Mouse (Mus musculus): ENCODE data around the gene Snapc4. TPM values are rescaled to one million over a fixed set of nuclear protein-coding genes. Genes with fewer than 3 reads are reported as not detected.

Gene Snapc4
- 69.7 and 95.4 TPM in 2 replicates for polyA plus RNA-seq (2012; rRNA removed)

DNA sequence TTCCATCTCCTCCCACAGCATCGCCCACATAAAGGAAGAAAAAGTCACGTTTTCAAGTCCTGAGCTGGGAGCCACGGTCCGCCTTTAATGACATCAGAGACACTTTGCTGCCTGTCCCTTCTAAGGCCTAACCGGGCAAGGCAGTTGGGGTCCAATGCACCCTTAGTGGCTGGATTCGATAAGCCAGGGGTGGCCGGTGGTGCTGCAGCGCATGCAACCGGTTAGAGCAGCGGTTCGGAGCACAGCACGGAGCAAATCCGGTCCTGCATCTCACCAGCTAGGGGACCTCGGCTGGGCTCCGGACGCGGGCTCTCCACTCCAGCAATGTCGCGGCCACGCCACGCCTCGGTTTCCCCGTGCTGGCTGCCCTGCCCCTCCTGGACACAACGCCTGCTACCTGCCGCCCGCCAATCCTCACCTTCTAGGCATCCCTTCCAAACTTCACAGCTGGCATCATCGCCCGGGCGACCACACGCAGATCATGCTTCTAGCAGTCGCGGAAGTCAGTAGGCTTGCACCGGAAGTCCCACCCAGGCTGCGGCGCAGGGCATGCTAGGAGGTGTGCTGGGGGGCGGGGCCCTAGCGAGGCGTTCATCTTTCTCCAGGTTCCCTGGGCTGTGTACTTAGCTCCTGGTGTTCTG, at the start of gene Snapc4:
Gene Snapc4, minus strand, starts transcription at position 523 of the 641 bp plus-strand sequence.
- DNase-seq (ENCODE audit: low read depth) = no peak

DNA sequence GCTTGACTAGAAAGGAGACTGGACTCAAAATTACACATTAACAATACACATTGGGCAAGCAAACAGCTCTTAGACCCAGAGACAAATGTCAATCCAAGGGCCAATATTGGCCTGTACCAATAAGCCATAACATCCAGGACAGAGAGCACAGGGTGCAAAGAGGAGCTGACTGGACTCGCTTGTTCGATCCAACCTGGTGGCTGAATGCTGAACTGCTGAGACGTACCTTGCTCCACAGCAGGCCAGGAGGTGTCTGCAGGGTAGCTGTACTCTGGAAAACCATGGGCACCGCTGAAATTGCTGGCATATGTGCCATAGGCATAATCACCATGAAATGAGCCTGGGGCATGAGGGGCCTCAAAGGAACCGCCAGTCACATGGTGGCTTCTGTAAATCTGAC, 49.4 kb upstream of the Snapc4 start:
- no peak for DNase-seq (ENCODE audit: low read depth)

DNA sequence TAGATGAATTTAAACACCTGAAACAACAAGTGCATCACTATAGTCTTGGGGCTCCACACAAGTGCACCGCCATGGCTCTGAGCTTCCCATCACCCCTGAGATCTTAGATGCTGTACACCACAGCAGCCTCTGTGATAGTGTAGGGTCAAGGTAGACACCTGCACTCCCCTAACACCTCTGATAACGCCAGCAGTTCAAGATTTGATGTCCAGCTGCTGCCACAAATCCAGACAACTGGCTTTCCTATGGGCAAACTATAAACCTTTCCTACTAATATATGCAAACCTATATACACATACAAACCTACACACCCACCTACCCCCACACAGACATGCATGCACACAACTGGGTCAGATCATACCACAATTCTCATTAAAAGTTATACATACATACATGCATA, 44.1 kb upstream of the Snapc4 start:
- no peak for DNase-seq (ENCODE audit: low read depth)

DNA sequence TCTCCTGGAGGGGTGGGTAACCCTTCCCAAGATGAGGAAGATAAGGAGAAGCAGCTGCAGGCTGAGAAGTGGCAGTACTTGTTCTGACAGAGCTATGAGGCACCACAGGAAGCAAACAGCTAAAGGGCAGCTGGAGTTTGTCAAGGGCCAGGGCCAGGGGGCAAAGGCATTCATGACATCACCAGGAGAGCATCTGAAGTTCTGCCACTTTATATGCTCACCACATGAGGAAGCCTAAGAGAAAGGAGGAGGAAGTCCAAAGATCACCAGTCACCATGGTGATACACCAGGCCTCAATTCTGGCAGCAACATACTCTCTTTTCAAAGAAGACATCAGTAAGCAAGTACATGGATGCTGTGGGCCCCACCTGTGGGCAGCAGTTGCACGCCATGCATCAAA, 42.6 kb upstream of the Snapc4 start:
- DNase-seq (ENCODE audit: low read depth) = no peak

GRCm38 (mm10) chr2:26421969-26422368, 41.5 kb upstream of the Snapc4 start:
- DNase-seq (ENCODE audit: low read depth) = no peak

DNA sequence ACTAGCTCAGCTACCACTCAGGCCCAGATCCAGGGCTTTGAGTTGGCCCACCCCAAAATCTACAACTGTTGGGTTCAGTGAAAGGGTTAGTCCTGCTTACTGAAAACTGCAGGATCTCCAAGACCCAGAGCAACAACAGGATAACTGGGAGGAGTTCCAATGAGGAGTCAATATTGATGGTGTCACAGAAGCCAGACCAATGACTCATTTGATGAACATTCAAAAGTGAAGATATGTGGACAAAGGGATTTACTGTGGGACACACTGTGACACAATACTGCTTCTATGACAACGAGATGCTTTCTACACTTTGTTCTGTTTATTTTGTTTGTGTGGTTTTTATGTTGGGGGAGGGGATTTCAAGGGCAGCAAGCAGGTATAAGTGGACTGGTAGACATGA, 37.7 kb upstream of the Snapc4 start:
- DNase-seq (ENCODE audit: low read depth) = no peak

GRCm38 (mm10) chr2:26417066-26417465, 36.6 kb upstream of the Snapc4 start:
- DNase-seq (ENCODE audit: low read depth) = no peak

- DNase-seq (ENCODE audit: low read depth) = no peak
Measured at GRCm38 (mm10) chr2:26410931-26411411, 30.5 kb upstream of the Snapc4 start.

DNA sequence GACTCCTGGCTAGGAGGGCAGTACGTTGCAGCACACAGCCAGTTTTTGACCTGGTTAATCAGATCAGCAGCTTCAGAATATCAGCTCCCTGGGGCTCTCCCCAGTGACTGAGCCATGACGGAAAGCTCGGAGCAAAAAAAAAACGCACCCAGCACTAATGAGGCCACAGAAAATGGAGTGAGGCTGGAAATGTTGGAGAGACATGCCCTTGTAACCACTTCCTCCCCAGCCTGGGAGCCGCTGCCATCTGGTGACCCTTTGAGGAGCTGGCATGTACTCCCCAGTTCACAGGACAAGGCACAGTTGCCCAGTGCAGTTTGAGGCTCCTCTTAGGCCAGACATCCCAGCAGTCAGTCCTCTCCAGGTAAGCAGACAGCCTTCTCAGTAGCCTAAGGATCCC, 29.6 kb upstream of the Snapc4 start:
- DNase-seq (ENCODE audit: low read depth) = no peak

DNA sequence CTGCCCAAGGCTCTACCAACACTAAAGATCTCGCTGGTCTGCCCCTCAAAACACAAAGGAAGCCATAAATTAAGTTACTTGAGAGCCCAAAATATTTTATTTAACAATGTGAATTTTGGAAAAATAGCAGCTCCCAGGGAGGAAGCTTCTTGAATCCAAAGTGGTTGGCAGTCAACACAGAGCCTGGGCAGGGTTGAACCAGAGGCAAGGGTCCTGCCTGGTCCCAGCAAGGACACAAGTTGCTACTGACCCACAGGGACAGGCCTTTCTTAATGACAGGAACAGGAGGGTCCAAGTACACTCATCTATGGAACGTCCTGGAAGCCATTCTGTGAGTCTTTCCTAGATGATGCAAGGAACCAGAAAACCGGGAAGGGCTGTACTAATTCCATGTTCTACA, 28.9 kb upstream of the Snapc4 start:
- DNase-seq (ENCODE audit: low read depth) = no peak

- DNase-seq (ENCODE audit: low read depth) = no peak
Measured at GRCm38 (mm10) chr2:26408515-26409356, 28.3 kb upstream of the Snapc4 start, which contains the start of gene Inpp5e. Gene Inpp5e, minus strand, starts transcription at chr2:26409203.

DNA sequence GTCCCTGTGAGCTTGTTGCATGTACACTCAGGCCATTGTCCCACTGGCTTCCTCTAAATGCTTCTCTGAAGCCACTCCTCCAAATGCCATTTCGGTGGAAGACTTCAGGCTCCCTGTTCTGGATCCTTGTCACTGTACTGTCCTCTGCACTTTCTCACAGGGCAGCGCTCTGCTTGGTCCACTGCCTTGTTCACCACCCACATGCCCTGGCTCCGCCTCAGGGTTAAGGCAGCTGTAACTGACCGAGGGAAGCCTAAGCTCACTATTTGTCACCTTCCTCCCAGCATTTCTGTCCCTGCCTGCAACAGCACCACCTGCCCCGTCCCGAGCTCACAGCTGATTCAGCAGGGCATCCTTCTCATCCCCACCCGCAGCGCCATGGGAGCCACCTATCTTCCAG, 22.9 kb upstream of the Snapc4 start:
- no peak for DNase-seq (ENCODE audit: low read depth)

GRCm38 (mm10) chr2:26402265-26402664, 21.8 kb upstream of the Snapc4 start:
- no peak for DNase-seq (ENCODE audit: low read depth)

- DNase-seq (ENCODE audit: low read depth) = no peak
Measured at GRCm38 (mm10) chr2:26401023-26401422, 20.6 kb upstream of the Snapc4 start.

DNA sequence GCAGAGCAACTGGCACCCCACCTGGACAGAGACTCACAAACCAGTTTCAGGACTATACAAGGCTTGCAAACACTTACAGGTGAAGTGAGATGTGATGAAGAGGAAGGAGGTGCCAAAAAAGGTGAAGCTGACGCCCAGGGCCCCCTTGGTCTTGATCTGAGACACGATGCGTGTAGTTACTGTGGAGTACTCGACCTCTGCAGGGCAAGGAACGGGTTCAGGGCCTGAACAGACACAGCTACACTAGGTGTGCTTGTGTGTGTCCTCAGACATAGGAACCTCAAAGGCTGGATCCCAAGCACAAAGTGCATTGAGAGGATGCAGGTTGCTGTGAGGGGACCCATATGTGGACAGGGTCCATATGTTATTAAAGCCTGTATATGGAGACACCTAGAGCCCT, 19.8 kb upstream of the Snapc4 start:
- DNase-seq (ENCODE audit: low read depth) = no peak

DNA sequence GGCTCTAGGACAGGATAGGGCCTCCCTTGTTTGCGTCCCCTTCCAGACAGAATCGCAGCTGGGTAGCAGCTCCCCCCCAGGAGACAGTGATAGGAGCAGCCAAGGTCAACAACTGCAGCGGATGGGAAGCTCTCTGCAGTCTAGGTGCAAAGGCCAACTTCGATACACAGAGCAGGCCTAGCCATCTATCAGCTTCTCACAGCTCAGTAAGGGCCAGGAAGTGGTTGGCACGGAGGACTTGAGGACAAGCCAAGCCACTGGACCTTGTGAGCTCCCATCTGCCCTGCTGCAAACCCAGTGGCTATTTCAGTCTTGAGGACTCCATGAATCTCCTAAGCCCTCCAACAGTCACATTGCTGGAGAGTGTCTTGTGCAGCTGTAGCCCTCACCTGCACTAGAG, 19.2 kb upstream of the Snapc4 start:
- DNase-seq (ENCODE audit: low read depth) = no peak

GRCm38 (mm10) chr2:26398978-26399377, 18.5 kb upstream of the Snapc4 start:
- DNase-seq (ENCODE audit: low read depth) = no peak

GRCm38 (mm10) chr2:26391617-26392016, 11.2 kb upstream of the Snapc4 start:
- DNase-seq (ENCODE audit: low read depth) = no peak

DNA sequence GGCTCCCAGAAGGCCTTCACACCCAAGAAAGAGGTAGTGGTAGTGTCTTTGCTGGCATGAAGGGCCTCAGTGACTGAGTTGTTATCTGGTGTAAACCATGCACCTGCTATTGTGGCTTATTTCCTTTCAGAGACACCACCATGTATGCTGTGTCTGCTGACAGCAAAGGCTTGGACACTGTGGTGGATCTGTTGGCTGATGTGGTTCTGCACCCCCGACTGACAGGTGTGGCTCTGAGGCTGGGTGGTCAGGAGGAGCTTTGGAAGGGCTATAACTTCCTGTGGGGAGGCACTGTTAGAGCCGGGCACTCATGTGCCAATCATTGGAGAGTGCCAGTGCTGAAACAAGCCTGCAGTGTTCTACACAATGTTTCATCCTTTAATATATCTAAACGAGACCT, 10.5 kb upstream of the Snapc4 start:
- DNase-seq (ENCODE audit: low read depth) = no peak

DNA sequence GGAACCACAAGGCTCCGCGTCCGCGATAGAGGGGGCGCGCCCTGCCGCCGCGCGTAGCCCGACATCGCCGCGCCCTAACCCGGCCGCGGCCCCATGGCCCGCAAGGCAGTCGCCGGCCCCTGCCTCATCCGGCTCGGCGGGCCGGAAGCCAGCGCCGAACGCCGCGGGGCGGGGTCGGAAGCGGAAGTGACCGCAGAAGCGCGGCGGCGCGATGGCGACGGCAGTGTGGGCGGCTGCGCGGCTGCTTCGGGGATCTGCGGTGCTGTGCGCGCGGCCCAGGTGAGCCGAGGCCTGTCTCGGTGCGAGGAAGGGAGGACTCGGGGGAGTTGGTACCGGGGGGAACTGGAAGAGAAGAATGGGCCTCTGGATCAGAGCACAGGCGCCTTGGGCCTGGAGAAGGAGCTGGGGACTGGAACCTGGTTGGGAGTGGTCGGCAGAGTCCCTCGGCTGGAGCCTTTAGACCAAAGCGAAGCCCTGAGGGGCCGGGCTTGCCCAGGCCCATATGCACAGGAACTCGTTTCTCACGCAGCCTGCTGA, 8.8 kb upstream of the Snapc4 start, which contains the start of the genes Entr1 and Pmpca:
Gene Entr1, minus strand, starts transcription at position 163 of the 537 bp plus-strand sequence.
Gene Pmpca, plus strand, starts transcription at position 186 of the 537 bp plus-strand sequence.
- DNase-seq (ENCODE audit: low read depth) = no peak

DNA sequence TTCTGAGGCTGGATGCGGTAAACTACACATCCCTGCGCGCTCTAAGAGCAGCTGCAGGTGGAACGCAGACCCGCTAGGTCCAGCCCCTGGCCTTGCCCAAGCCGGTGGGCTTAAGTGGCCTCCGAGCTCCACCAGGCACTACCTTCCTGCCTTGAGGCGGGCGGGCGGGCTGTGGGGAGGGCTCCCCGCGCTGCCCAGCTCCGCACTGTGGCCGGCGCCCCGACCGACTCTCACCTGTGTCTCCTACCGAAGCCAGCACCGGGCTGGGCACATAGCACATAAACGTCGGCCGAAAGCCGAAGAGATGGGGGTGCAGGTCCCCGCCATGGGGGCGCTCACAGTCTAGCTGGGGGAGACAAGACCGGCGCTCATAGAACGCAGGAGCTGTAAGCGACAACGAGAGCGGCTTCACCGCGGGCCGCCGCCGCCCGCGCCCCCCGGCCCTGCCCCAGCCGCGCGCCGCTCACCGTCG, 8.3 kb upstream of the Snapc4 start:
- DNase-seq (ENCODE audit: low read depth) = no peak

GRCm38 (mm10) chr2:26387713-26388112, 7.3 kb upstream of the Snapc4 start:
- DNase-seq (ENCODE audit: low read depth) = no peak

Data from gonadal fat pad, adult 2 months (tissue).